8 mouse cellular contexts compared by ENCODE assay signal in the genomic region with DNA sequence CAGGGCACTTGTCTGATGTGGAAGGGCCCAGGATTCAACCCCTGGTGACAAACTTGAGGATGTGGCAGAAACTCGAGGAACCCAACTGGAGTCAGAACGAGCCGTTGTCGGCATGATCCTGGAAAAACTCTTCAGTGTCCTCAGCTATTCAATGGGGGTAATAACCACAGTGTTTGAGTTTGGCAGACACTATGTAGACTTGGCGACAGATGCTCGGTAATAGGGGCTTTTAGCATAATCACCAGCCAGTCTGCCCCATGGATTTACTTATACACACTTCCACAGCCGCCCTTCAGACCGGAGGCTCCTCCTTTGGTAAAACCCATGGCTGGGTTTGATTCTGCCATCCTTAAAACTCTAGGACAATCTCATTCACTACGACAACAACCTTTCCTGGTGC. TPM values are rescaled to one million over a fixed set of nuclear protein-coding genes. Genes with fewer than 3 reads are reported as not detected.
DNase-seq lines count a peak whose midpoint lies in the region; ATAC-seq and TF ChIP-seq lines count a peak whose summit lies in the region.

No protein-coding gene starts in this region.

- 35% methylated on average over 9 of the region's 9 CpGs for WGBS in heart, embryonic 12.5 days
- 8% methylated on average over 9 of the region's 9 CpGs for WGBS in forebrain, postnatal 0 days
- 47% methylated on average over 9 of the region's 9 CpGs for WGBS in liver, embryonic 14.5 days (ENCODE audit: insufficient replicate concordance)
- 25% methylated on average over 9 of the region's 9 CpGs for WGBS in stomach, embryonic 16.5 days

- peak overlapping the region; percentile 73 for H3K4me3 ChIP-seq in heart, embryonic 12.5 days
- H3K4me3 ChIP-seq in forebrain, postnatal 0 days (ENCODE audit: low read depth, low read length), result peak overlapping the region; percentile 89
- 0 out of 4 replicates have a peak overlapping the region, but pooled peaks of 1 of the 2 experiments have one; percentile 60 for H3K4me3 ChIP-seq in liver, embryonic 14.5 days (ENCODE audit: insufficient read depth in 1 of 2, low read depth in 2 of 2, low read length in 2 of 2)
- peak overlapping the region; percentile 81 for H3K4me3 ChIP-seq in stomach, embryonic 16.5 days (replicated peaks; ENCODE audit: low read length)

- DNase-seq in heart, postnatal 25 days (ENCODE audit: low spot score), result no peak
- DNase-seq in Muller cell, postnatal 12 days (ENCODE audit: inconsistent ontology term), result peak; percentile 5
- DNase-seq in forebrain, postnatal 0 days, result peak; percentile 75
- DNase-seq in liver, embryonic 14.5 days (ENCODE audit: low read depth in 3 of 3, low spot score in 3 of 3), result no peak
- no peak for DNase-seq in gastrocnemius, postnatal 14 days
- no peak for DNase-seq in kidney, postnatal 14 days

- no peak for TF ChIP-seq CTCF in forebrain, postnatal 0 days (IDR thresholded peaks at IDR 0.05; ENCODE audit: low read depth)
- no peak for TF ChIP-seq CTCF in liver, embryonic 14.5 days (IDR thresholded peaks at IDR 0.05; ENCODE audit: low read depth)

- no peaks in the 10 kb centered on the region for H3K27me3 ChIP-seq in heart, embryonic 12.5 days (replicated peaks)
- H3K27me3 ChIP-seq in forebrain, postnatal 0 days (ENCODE audit: insufficient read depth, low read length), result no peaks in the 10 kb centered on the region
- peaks cover 54% of the 10 kb centered on the region for H3K27me3 ChIP-seq in liver, embryonic 14.5 days (ENCODE audit: control insufficient read depth, insufficient read depth, low read length)
- no peaks in the 10 kb centered on the region; the same call in 1 of the 2 replicates for H3K27me3 ChIP-seq in stomach, embryonic 16.5 days (ENCODE audit: control insufficient read depth, insufficient read depth, low read length)

- H3K36me3 ChIP-seq in heart, embryonic 12.5 days, result peaks cover 29% of the 10 kb centered on the region
- H3K36me3 ChIP-seq in forebrain, postnatal 0 days (ENCODE audit: insufficient read depth), result peaks cover 40% of the 10 kb centered on the region
- H3K36me3 ChIP-seq in liver, embryonic 14.5 days (replicated peaks; ENCODE audit: control insufficient read depth, insufficient read depth, low read depth), result no peaks in the 10 kb centered on the region
- peaks cover 9% of the 10 kb centered on the region; the same call in 1 of the 2 replicates for H3K36me3 ChIP-seq in stomach, embryonic 16.5 days (ENCODE audit: control insufficient read depth, insufficient read depth, low read length)

- H3K9me3 ChIP-seq in heart, embryonic 12.5 days (replicated peaks), result no peaks in the 10 kb centered on the region
- no peaks in the 10 kb centered on the region for H3K9me3 ChIP-seq in forebrain, postnatal 0 days (ENCODE audit: low read length)
- no peaks in the 10 kb centered on the region for H3K9me3 ChIP-seq in liver, embryonic 14.5 days (ENCODE audit: control insufficient read depth, low read length)
- no peaks in the 10 kb centered on the region for H3K9me3 ChIP-seq in stomach, embryonic 16.5 days (replicated peaks; ENCODE audit: control insufficient read depth, low read length)

- ATAC-seq in heart, embryonic 12.5 days (ENCODE audit: insufficient number of reproducible peaks, low FRiP score), result no peak
- no peak for ATAC-seq in forebrain, postnatal 0 days
- no peak for ATAC-seq in liver, embryonic 14.5 days (ENCODE audit: insufficient read depth)
- no peak for ATAC-seq in stomach, embryonic 16.5 days (ENCODE audit: insufficient read depth, low FRiP score)

- peak overlapping the region; percentile 89 for H3K9ac ChIP-seq in heart, embryonic 12.5 days
- H3K9ac ChIP-seq in forebrain, postnatal 0 days, result peak overlapping the region; percentile 97
- no peak overlapping the region for H3K9ac ChIP-seq in liver, embryonic 14.5 days (replicated peaks)
- H3K9ac ChIP-seq in stomach, embryonic 16.5 days (ENCODE audit: low read length), result peak overlapping the region; percentile 87

- peaks cover 18% of the 10 kb centered on the region for H3K4me1 ChIP-seq in heart, embryonic 12.5 days (replicated peaks)
- no peaks in the 10 kb centered on the region for H3K4me1 ChIP-seq in forebrain, postnatal 0 days (ENCODE audit: insufficient read depth)
- H3K4me1 ChIP-seq in liver, embryonic 14.5 days (replicated peaks; ENCODE audit: control insufficient read depth in 2 of 2, insufficient read depth in 2 of 2, low read length in 1 of 2), result no peaks in the 10 kb centered on the region; a peak in 1 of 4 replicates
- H3K4me1 ChIP-seq in stomach, embryonic 16.5 days (ENCODE audit: control insufficient read depth, insufficient read depth, low read length), result peaks cover 18% of the 10 kb centered on the region

- intact Hi-C loops in heart, postnatal 25 days (cut with DNase I), result no loop called here
- intact Hi-C loops in gastrocnemius, postnatal 14 days (cut with DNase I; ENCODE audit: low total_unique reads), result no loop called here

- H3K27ac ChIP-seq in heart, embryonic 12.5 days (ENCODE audit: poor library complexity, severe bottlenecking), result no peak overlapping the region
- H3K27ac ChIP-seq in forebrain, postnatal 0 days (ENCODE audit: low read depth, low read length), result peak overlapping the region; percentile 98
- H3K27ac ChIP-seq in liver, embryonic 14.5 days, result no peak overlapping the region
- peak overlapping the region; percentile 37; the same call in 1 of the 2 replicates for H3K27ac ChIP-seq in stomach, embryonic 16.5 days (ENCODE audit: low read length)

- TF ChIP-seq EP300 in liver, embryonic 14.5 days (IDR thresholded peaks at IDR 0.05; ENCODE audit: low read depth), result no peak

- H3K4me2 ChIP-seq in heart, embryonic 12.5 days, result peak overlapping the region; percentile 76
- peak overlapping the region; percentile 84 for H3K4me2 ChIP-seq in forebrain, postnatal 0 days (ENCODE audit: low read depth)
- peak overlapping the region; percentile 76; the same call in 1 of the 2 replicates for H3K4me2 ChIP-seq in liver, embryonic 14.5 days (ENCODE audit: low read depth)
- peak overlapping the region; percentile 87 for H3K4me2 ChIP-seq in stomach, embryonic 16.5 days (ENCODE audit: low read depth, low read length)

RNA-seq across cellular contexts. Expression of a gene that starts 4.0 kb away (rescaled TPM):
- polyA plus RNA-seq in heart, embryonic 12.5 days (2016; fragmentation: Nextera tagmentation; extraction: Ambion mirVana), result 75.0 and 75.6 TPM in 2 replicates
- total RNA-seq in heart, postnatal 25 days (2021), result 1 to 10 TPM; 4.9 to 5.9 TPM
- 64.0 and 69.6 TPM in 2 replicates for total RNA-seq in forebrain, postnatal 0 days (2014; rRNA removed)
- polyA plus RNA-seq in forebrain, postnatal 0 days (2015; fragmentation: Nextera tagmentation; extraction: Ambion mirVana), result 61.4 and 79.8 TPM in 2 replicates
- polyA plus RNA-seq in liver, embryonic 14.5 days (2012; rRNA removed), result 2.4 and 2.9 TPM in 2 replicates
- polyA plus RNA-seq in liver, embryonic 14.5 days (2014; fragmentation: Nextera tagmentation; extraction: Ambion mirVana), result 3.9 and 4.4 TPM in 2 replicates
- 22.3 and 26.5 TPM in 2 replicates for polyA plus RNA-seq in stomach, embryonic 16.5 days (2015; fragmentation: Nextera tagmentation; extraction: Ambion mirVana)
- total RNA-seq in gastrocnemius, postnatal 14 days (2021), result 1 to 10 TPM in 1 of 2 experiments, under 1 TPM in 1; 0.91 to 1.5 TPM

Comparison
In these comparisons a context has a peak if more than half of its experiments do, and no peak if none do; other contexts are left out.
1. H3K27ac ChIP-seq: peak in forebrain, postnatal 0 days (single experiment) and stomach, embryonic 16.5 days (single experiment); none in heart, embryonic 12.5 days (single experiment) and liver, embryonic 14.5 days (single experiment).
2. DNase-seq: peak in Muller cell, postnatal 12 days (single experiment) and forebrain, postnatal 0 days (single experiment); none in heart, postnatal 25 days (single experiment), liver, embryonic 14.5 days (0 of 3), gastrocnemius, postnatal 14 days (single experiment) and kidney, postnatal 14 days (single experiment).
3. Peak in every context shown above with its lines, with median percentiles within 50 percentile points of each other: H3K4me2 ChIP-seq.